Mouse (Mus musculus) layer of hippocampus, adult 8-10 months (tissue): ENCODE measurements around the gene Psmc5. TPM values are rescaled to one million over a fixed set of nuclear protein-coding genes. Genes with fewer than 3 reads are reported as not detected.
A peak's percentile ranks its signal among the peaks of the same experiment; 100 is the strongest.

Experiments used
- DNase-seq, 2 experiments: peaks; one replicate each; pipeline ENCODE4 v3.0.0; 2022; ENCODE audit warnings: low spot score in 2 of 2
- total RNA-seq, 4 experiments: library from RNA; stranded (reverse); gene quantifications; 2 replicates each; pipeline ENCODE4 v1.2.4; 2022

The Psmc5 gene
- total RNA-seq, 4 experiments from 2014 or later = 164 to 180 (median 176) TPM

GRCm38 (mm10) chr11:106268326-106269059 is 12.5 kb downstream of the Psmc5 start:
- DNase-seq = peak; percentile 74

GRCm38 (mm10) chr11:106269060-106269431 is 13.1 kb downstream of the Psmc5 start:
- DNase-seq = no peak

- DNase-seq = no peak
Observed at GRCm38 (mm10) chr11:106271131-106271793, 15.3 kb downstream of the Psmc5 start.

- no peak for DNase-seq
Observed at GRCm38 (mm10) chr11:106271794-106272643, 16.1 kb downstream of the Psmc5 start.

- peak; percentile 99 for DNase-seq
Observed at GRCm38 (mm10) chr11:106272644-106273310, 16.8 kb downstream of the Psmc5 start, which contains the start of gene Smarcd2. Gene Smarcd2 (minus strand): TSS chr11:106272972.

GRCm38 (mm10) chr11:106273311-106273684 is 17.3 kb downstream of the Psmc5 start:
- no peak for DNase-seq

GRCm38 (mm10) chr11:106273811-106274210 is 17.9 kb downstream of the Psmc5 start:
- no peak for DNase-seq

- no peak for DNase-seq
Observed at GRCm38 (mm10) chr11:106274374-106274773, 18.4 kb downstream of the Psmc5 start.

- no peak for DNase-seq
Observed at GRCm38 (mm10) chr11:106274971-106275411, 19.0 kb downstream of the Psmc5 start.

- DNase-seq = peak; percentile 88 to 96
Observed at GRCm38 (mm10) chr11:106276454-106276853, 20.5 kb downstream of the Psmc5 start, which contains the start of gene Tcam1. Gene Tcam1 (plus strand): TSS chr11:106276672.

- DNase-seq = no peak
Observed at GRCm38 (mm10) chr11:106282452-106282851, 26.5 kb downstream of the Psmc5 start.

GRCm38 (mm10) chr11:106283371-106283770 is 27.4 kb downstream of the Psmc5 start:
- no peak for DNase-seq

GRCm38 (mm10) chr11:106284126-106284525 is 28.2 kb downstream of the Psmc5 start:
- DNase-seq = no peak

GRCm38 (mm10) chr11:106286206-106286605 is 30.3 kb downstream of the Psmc5 start:
- DNase-seq = no peak

- no peak for DNase-seq
Observed at GRCm38 (mm10) chr11:106286987-106287386, 31.0 kb downstream of the Psmc5 start.

GRCm38 (mm10) chr11:106289369-106289768 is 33.4 kb downstream of the Psmc5 start:
- no peak for DNase-seq

GRCm38 (mm10) chr11:106290376-106290775 is 34.4 kb downstream of the Psmc5 start:
- DNase-seq = no peak

- DNase-seq = no peak
Observed at GRCm38 (mm10) chr11:106291861-106292260, 35.9 kb downstream of the Psmc5 start.

GRCm38 (mm10) chr11:106301765-106302164 is 45.8 kb downstream of the Psmc5 start, which contains the start of gene Gh:
Gene Gh (minus strand): TSS chr11:106301865.
- no peak for DNase-seq

- no peak for DNase-seq
Observed at GRCm38 (mm10) chr11:106302634-106303033, 46.7 kb downstream of the Psmc5 start.
